ENCODE assay signal across 9 mouse cellular contexts in the genomic region with DNA sequence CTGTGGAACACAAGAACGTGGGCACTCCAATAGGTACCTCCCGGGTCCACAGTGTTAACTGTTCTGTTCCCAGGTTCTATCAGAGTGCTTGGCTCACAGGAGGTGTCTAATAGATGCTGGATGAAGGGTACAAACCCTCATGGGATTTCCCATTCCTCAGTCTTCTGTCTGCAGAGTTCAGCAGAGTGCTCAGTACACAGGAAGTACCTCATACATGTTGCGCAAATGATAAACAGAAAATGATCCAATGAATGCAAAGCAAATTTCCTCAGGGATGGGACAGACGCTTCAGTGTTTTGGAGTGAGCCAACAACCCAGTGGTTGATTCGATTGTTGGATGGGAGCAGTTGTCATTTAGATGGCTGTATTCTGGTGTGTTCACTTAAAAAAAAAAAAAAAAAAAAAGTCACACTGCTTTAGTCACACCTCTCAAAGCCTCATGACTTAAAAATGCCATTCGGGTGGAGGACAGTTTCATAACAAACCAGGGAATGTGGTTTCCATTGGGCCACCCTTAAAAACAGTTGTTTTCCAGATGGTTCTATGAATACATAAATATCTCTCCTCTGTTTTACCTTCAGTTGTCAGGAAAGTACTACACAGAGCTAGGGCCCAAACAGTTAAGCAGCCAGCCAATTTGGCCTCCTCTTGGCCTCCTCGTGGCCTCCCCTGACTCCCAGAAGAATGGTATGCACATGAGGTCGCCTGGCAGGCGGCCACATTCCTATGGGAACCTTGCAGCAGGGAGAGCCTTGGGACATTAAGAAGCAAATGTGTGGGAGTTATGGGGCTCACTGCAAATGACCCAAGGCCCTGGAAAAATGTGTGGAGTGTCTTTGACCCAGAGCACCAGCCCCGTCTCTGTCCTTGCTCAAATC.
DNase-seq lines count a peak whose midpoint lies in the region; ATAC-seq and TF ChIP-seq lines count a peak whose summit lies in the region.
"Had no signal": no experiment of that assay in that cellular context is flagged by ENCODE, and none has a peak within 500 bp of the region (broad histone marks: within the 10 kb centered on the region; RNA-seq: fewer than 3 reads in every experiment).

No protein-coding gene starts in this region.

- H3K4me1 ChIP-seq in heart, embryonic 13.5 days: peaks cover 15% of the 10 kb centered on the region
- peaks cover 2% of the 10 kb centered on the region; the same call in 1 of the 2 replicates for H3K4me1 ChIP-seq in limb, embryonic 14.5 days (ENCODE audit: control insufficient read depth, insufficient read depth, low read length)
- no peaks in the 10 kb centered on the region for H3K4me1 ChIP-seq in hindbrain, postnatal 0 days (ENCODE audit: insufficient read depth, low read length)
- H3K4me1 ChIP-seq in thymus, adult 2 months (replicated peaks; ENCODE audit: control insufficient read depth, insufficient read depth, low read length): no peaks in the 10 kb centered on the region
- no peaks in the 10 kb centered on the region for H3K4me1 ChIP-seq in hindbrain, embryonic 16.5 days (ENCODE audit: control insufficient read depth, insufficient read depth, low read depth, low read length)

- no peak for ATAC-seq in heart, embryonic 13.5 days (ENCODE audit: extremely low read depth, insufficient number of reproducible peaks, low FRiP score, low TSS enrichment)
- ATAC-seq in limb, embryonic 14.5 days (ENCODE audit: low FRiP score, low read depth): peak; percentile 57
- ATAC-seq in hindbrain, postnatal 0 days: no peak
- no peak for ATAC-seq in hindbrain, embryonic 16.5 days

- H3K36me3 ChIP-seq in heart, embryonic 13.5 days: 0 out of 2 replicates have a peak, but pooled peaks cover 4% of the 10 kb centered on the region
- no peaks in the 10 kb centered on the region for H3K36me3 ChIP-seq in limb, embryonic 14.5 days (ENCODE audit: control insufficient read depth, insufficient read depth, low read length)
- H3K36me3 ChIP-seq in hindbrain, postnatal 0 days (ENCODE audit: insufficient read depth, low read length): no peaks in the 10 kb centered on the region
- H3K36me3 ChIP-seq in thymus, adult 2 months (ENCODE audit: control insufficient read depth, insufficient read depth, low read length): no peaks in the 10 kb centered on the region
- H3K36me3 ChIP-seq in hindbrain, embryonic 16.5 days (ENCODE audit: control insufficient read depth, insufficient read depth, low read length): no peaks in the 10 kb centered on the region
- H3K36me3 ChIP-seq: midbrain, embryonic 12.5 days had no signal

- no peak overlapping the region for H3K4me2 ChIP-seq in heart, embryonic 13.5 days
- H3K4me2 ChIP-seq in limb, embryonic 14.5 days (replicated peaks; ENCODE audit: low read depth, low read length, severe bottlenecking): no peak overlapping the region
- H3K4me2 ChIP-seq in hindbrain, postnatal 0 days (ENCODE audit: low read depth, low read length): no peak overlapping the region
- H3K4me2 ChIP-seq in hindbrain, embryonic 16.5 days (ENCODE audit: low read length): no peak overlapping the region
- H3K4me2 ChIP-seq: midbrain, embryonic 12.5 days had no signal

- no peak overlapping the region for H3K9ac ChIP-seq in heart, embryonic 13.5 days
- H3K9ac ChIP-seq in limb, embryonic 14.5 days (ENCODE audit: low read depth, low read length, severe bottlenecking): no peak overlapping the region
- H3K9ac ChIP-seq in hindbrain, postnatal 0 days (replicated peaks; ENCODE audit: low read length): no peak overlapping the region
- no peak overlapping the region for H3K9ac ChIP-seq in hindbrain, embryonic 16.5 days (ENCODE audit: low read depth, low read length)
- H3K9ac ChIP-seq: midbrain, embryonic 12.5 days had no signal

- no peak for TF ChIP-seq CTCF in hindbrain, postnatal 0 days (IDR thresholded peaks at IDR 0.05; ENCODE audit: low read depth)
- TF ChIP-seq CTCF in thymus, adult 2 months (IDR thresholded peaks at IDR 0.05; ENCODE audit: borderline replicate concordance, control insufficient read depth, extremely low read depth, insufficient read depth, low read length, poor library complexity): no peak

- no peaks in the 10 kb centered on the region for H3K27me3 ChIP-seq in heart, embryonic 13.5 days (replicated peaks)
- H3K27me3 ChIP-seq in limb, embryonic 14.5 days (ENCODE audit: control insufficient read depth, insufficient read depth, low read length): no peaks in the 10 kb centered on the region
- H3K27me3 ChIP-seq in hindbrain, postnatal 0 days (ENCODE audit: insufficient read depth, low read length): no peaks in the 10 kb centered on the region
- no peaks in the 10 kb centered on the region for H3K27me3 ChIP-seq in thymus, adult 2 months (ENCODE audit: control insufficient read depth, insufficient read depth, low read length)
- no peaks in the 10 kb centered on the region for H3K27me3 ChIP-seq in hindbrain, embryonic 16.5 days (replicated peaks; ENCODE audit: control insufficient read depth, insufficient read depth, low read length)
- H3K27me3 ChIP-seq: midbrain, embryonic 12.5 days had no signal

- H3K4me3 ChIP-seq in heart, embryonic 13.5 days: no peak overlapping the region
- no peak overlapping the region for H3K4me3 ChIP-seq in limb, embryonic 14.5 days (replicated peaks; ENCODE audit: low read length)
- H3K4me3 ChIP-seq in hindbrain, postnatal 0 days (ENCODE audit: low read length): no peak overlapping the region
- H3K4me3 ChIP-seq in thymus, adult 2 months (ENCODE audit: control insufficient read depth, insufficient read depth, low read length): no peak overlapping the region
- no peak overlapping the region for H3K4me3 ChIP-seq in hindbrain, embryonic 16.5 days (ENCODE audit: low read length)
- H3K4me3 ChIP-seq: midbrain, embryonic 12.5 days had no signal

- H3K27ac ChIP-seq in heart, embryonic 13.5 days (replicated peaks): peak overlapping the region; percentile 71
- 0 out of 2 replicates have a peak overlapping the region, but pooled peaks have one; percentile 2 for H3K27ac ChIP-seq in limb, embryonic 14.5 days (replicated peaks; ENCODE audit: low read depth, low read length)
- H3K27ac ChIP-seq in hindbrain, postnatal 0 days: no peak overlapping the region
- H3K27ac ChIP-seq in thymus, adult 2 months (ENCODE audit: control insufficient read depth, insufficient read depth, low read length): no peak overlapping the region
- no peak overlapping the region for H3K27ac ChIP-seq in hindbrain, embryonic 16.5 days (ENCODE audit: low read depth, low read length)
- H3K27ac ChIP-seq: midbrain, embryonic 12.5 days had no signal

- H3K9me3 ChIP-seq in heart, embryonic 13.5 days: no peaks in the 10 kb centered on the region
- H3K9me3 ChIP-seq in limb, embryonic 14.5 days (ENCODE audit: control insufficient read depth, low read length): no peaks in the 10 kb centered on the region
- no peaks in the 10 kb centered on the region for H3K9me3 ChIP-seq in hindbrain, postnatal 0 days (ENCODE audit: low read length)
- no peaks in the 10 kb centered on the region for H3K9me3 ChIP-seq in hindbrain, embryonic 16.5 days (ENCODE audit: control insufficient read depth, low read length)
- H3K9me3 ChIP-seq: midbrain, embryonic 12.5 days had no signal

- no peak for TF ChIP-seq POLR2A in limb, embryonic 14.5 days (IDR thresholded peaks at IDR 0.05; ENCODE audit: borderline replicate concordance, extremely low read depth, insufficient read depth, insufficient read length)
- TF ChIP-seq POLR2A in thymus, adult 2 months (IDR thresholded peaks at IDR 0.05; ENCODE audit: control insufficient read depth, extremely low read depth, insufficient read depth, low read length, poor library complexity): no peak

- peak; percentile 92 for DNase-seq in 3T3-L1 (ENCODE audit: low read depth, low spot score)
- DNase-seq in adrenal gland, adult (ENCODE audit: inconsistent age in 2 of 2, low spot score in 1 of 2): peak; percentile 47 to 77
- peak; percentile 78 for DNase-seq in limb, embryonic 14.5 days (ENCODE audit: low spot score)
- DNase-seq in hindbrain, postnatal 0 days (ENCODE audit: low spot score): no peak
- no peak for DNase-seq in urinary bladder, postnatal 25 days (ENCODE audit: low spot score)
- DNase-seq in thymus, adult 2 months: no peak

- 47% methylated on average over 10 of the region's 10 CpGs for WGBS in heart, embryonic 13.5 days
- WGBS in limb, embryonic 14.5 days: 55% methylated on average over 10 of the region's 10 CpGs
- 63% methylated on average over 10 of the region's 10 CpGs for WGBS in hindbrain, postnatal 0 days
- 83% methylated on average over 10 of the region's 10 CpGs for WGBS in thymus, adult 2 months
- WGBS in hindbrain, embryonic 16.5 days: 61% methylated on average over 10 of the region's 10 CpGs

Comparison
In these comparisons a context has a peak if more than half of its experiments do, and no peak if none do; other contexts are left out.
1. DNase-seq: peak in 3T3-L1 (single experiment), adrenal gland, adult (2 of 2) and limb, embryonic 14.5 days (single experiment); none in hindbrain, postnatal 0 days (single experiment), urinary bladder, postnatal 25 days (single experiment) and thymus, adult 2 months (single experiment).
2. H3K27ac ChIP-seq: peak in heart, embryonic 13.5 days (single experiment) and limb, embryonic 14.5 days (single experiment); none in hindbrain, postnatal 0 days (single experiment), thymus, adult 2 months (single experiment) and hindbrain, embryonic 16.5 days (single experiment).